Mouse (Mus musculus) heart, adult 9 months (tissue): ENCODE data around the gene Actg1.

ENCODE experiments used
- DNase-seq, 2 experiments: peaks; one replicate each; pipeline ENCODE4 v3.0.0; 2022; ENCODE audit warnings: low spot score in 2 of 2

Actg1 gene

DNA sequence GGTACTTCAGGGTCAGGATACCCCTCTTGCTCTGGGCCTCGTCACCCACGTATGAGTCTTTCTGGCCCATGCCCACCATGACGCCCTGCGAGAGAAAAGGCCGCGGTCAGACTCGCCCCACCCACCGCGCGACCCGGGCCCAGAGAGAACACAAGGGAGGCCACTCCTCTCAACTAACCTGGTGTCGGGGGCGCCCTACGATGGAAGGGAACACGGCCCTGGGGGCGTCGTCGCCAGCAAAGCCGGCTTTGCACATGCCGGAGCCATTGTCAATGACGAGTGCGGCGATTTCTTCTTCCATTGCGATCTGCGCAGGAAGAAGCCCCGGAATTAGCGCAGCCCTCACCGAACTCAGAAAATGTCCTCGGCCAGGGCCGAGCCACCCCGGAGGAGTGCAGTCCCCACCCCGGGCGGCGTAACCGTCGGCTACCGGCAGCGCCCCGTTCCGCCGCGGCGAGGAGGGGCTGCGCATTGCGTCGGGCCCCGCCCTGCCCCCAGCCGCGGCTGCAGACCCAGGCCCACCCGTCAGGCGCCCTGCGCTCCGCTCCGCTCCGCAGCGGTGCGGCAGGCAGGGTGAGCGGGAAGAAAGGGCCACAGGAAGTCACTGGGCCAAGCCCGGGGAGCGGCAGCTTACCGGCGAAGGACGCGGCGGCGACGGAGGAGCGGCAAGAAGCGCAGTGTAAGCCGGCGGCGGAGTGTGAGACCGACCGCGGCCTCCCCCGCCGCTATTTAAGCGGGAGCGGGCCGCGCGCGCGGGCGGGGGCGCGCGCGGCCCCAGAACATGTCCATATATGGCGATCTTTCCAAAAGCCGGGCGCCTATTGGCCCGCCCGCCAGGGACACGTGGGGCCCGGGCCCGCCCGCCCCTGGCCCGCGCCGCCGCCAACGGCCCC lies at the start of gene Actg1:
Gene Actg1 (minus strand): TSS at position 752 of the 893 bp plus-strand sequence.
- DNase-seq = peak in 1 of 2 experiments; percentile 92

DNA sequence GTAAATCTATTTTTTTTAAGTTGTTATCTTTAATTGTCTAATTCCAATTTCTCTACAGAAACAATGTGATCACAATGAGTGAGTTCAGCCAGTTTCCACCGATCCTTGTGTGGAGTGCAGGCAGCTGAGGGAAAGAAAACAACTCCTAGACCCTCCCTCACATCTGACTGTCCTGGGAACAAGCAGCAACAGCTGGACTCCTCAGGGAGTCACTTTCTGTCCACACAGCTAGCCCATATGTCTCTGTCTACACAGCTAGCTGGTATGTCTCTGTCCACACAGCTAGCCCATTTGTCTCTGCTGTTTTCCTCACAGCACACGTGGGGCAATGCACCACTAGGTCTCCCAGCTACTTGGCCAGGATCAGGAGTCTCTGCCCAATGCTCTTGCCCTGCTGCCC lies 49.3 kb upstream of the Actg1 start:
- DNase-seq = no peak

DNA sequence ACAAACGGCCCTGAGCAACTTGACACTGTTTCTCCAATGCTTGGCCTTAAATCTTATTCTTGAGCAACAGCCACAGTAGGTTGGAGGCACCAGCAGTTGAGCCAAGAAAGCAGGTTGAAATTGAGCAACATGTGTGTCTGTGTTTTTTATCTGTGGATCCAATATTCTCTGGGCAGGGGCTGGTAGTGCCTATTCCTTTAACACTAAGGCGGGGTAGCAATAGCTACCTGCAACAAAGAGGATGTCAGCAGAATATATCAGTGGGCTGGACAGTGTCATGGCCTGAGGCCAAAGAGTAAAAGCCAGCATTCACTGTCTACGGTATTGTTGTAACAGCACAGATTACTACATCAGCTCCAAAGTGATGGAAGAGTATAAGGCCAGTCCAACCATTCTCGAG lies 47.3 kb upstream of the Actg1 start:
- DNase-seq = no peak

DNA sequence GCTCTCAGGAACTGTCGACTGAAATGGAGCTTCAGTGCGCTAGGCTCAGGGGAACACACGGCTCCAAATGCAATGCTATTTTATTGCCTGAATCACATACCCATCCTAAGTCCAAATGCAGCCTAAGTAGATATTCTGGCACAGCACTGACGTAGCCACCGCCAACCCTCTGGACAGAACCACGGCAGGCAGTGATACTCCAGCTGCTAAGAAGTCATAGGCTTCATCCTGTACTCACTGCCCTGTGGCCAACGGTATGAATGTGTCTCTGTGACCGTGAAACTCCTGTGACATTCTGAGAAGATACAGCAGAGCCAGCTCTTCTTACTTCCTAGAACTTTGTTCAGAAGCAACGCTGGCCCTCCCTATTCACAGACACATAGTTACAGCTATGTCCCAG lies 40.2 kb upstream of the Actg1 start:
- no peak for DNase-seq

DNA sequence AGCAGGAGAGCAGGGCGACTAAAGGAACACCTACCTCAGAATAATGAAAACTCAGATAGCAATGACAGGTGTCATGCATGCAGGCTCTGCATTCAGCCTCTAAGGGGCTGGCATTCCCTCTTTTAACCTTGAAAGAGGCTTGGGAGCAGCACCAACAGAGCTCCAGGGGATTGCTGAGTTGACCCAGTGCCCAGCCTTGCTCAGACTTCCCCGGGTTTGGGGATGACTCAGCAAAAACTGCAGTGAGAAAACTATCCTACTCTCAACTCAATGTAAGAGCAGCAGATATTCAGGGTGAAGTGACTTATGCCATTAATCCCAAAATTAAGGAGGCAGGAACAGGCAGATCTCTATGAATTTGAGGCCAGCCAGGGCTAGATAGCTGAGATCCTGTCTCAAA lies 38.8 kb upstream of the Actg1 start:
- DNase-seq = no peak

DNA sequence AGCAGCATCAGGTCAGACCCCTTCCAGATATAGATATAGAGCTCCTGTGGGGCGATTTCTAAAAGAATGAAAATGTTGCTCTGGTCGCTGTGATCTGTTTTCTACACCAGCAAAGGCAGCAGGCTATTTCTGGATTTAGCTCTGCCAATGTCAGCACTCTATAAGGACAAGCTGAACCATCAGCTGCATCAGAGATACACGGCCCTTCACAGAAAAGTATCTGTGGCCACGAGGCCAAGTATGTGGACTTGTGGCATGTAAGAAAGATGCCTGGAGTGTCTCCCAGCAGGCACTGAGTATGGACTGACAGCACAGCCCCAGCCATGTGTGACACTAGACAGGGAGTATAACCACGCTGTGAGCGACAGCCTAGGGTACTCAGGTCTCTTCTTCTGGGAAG lies 38.3 kb upstream of the Actg1 start:
- peak in 1 of 2 experiments; percentile 56 for DNase-seq

DNA sequence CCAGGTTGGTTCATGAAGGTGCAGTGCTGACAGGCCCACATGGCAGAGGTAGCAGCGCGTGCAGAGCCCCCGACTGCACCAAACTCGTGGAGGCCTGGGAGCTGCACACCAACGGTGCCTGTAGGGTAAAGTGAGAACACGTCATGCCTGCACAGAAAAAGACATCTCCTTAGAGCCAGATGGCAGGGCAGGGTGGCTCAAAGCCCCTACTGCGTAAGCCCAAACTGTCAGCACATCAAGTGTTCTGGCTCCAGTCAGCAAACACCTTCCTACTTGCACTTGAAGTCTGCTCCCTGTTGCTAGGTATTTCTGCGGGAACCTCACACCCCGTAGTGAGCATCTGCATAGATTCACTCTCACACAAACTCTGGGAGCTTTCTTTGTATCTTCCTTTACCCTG lies 34.2 kb upstream of the Actg1 start:
- peak; percentile 51 to 58 for DNase-seq

DNA sequence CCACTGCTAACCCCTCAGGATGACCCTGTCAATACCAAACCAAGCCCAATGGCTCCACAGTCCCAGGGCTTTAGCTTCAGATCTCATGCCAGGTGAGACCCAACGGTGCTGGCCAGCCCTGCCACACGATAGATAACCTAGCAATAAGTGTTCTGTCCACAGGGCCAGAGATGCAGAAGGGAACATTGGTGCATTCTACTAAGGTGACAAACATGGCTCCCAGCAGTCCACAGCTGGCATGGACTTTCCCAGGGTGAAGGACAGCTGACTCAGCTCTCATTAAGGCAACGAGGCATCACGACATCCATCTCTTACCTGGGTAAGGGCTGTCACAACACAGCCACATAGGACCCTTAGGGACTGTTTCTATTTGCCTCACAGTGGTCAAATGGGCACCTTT lies 32.8 kb upstream of the Actg1 start:
- DNase-seq = no peak

DNA sequence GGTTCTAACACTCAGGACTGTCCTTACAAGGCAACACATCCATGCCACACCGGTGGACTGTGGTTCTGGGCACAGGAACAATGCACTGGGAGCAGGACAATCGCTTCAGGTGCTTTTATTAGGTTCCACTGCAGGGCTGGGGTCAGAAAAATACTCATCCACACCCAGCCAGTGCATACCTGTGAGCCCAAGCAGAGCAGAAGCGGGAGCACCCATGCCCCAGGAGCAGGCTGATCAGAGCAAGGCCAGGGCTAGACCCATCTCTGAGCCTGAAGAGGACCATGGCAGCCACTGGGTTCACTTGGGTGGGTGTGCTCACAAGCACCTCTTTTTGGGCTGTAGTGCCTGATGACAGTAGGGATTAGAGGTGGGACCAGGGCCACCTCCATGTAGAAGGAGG lies 31.9 kb upstream of the Actg1 start:
- DNase-seq = no peak

DNA sequence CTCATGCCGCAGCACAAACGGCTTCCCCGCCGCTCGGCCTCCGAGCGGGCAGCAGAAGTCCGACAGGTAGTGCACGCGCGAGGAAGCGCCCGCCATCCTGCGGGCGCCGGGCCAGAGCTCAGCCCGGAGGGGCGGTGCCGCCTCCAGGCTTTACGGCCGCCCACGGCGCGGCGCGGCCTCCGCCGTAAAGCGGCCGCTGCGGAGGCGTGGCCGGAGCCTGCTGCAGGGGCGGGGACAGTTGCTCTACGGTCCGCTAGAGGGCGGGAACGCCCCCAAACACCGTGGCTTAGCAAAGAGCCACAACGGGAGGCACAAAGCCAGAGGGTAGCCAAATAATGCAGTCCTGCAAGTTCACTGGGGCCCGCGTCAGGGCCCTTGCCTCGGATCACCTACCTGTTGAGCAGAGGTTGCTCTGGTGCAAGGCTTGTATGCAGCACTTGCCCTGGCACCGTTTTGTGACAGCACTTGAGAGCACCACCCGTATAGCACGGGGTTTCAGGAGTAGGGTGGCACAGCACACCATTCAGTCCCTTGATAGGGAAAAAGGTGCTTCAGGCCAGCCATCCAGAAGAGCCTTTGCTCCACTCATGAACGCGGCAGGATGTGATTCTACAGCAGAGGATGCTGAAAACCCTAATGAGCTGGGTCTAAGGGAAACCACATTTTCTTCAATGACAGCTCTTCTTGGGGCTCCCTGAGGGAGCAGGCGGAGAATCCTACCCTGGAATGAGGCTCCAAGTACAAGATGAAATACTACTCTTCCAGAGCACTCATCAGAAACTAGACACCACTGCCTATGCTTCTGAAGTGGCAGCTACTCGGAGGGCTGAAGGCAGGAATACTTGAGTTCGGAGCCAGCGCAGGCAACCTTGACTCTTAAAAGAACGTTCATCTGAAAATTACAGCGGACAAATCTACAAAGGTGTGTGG lies 30.5 kb upstream of the Actg1 start, which contains the start of gene Faap100:
Gene Faap100 (minus strand): TSS at position 154 of the 930 bp plus-strand sequence.
- peak; percentile 90 to 93 for DNase-seq

DNA sequence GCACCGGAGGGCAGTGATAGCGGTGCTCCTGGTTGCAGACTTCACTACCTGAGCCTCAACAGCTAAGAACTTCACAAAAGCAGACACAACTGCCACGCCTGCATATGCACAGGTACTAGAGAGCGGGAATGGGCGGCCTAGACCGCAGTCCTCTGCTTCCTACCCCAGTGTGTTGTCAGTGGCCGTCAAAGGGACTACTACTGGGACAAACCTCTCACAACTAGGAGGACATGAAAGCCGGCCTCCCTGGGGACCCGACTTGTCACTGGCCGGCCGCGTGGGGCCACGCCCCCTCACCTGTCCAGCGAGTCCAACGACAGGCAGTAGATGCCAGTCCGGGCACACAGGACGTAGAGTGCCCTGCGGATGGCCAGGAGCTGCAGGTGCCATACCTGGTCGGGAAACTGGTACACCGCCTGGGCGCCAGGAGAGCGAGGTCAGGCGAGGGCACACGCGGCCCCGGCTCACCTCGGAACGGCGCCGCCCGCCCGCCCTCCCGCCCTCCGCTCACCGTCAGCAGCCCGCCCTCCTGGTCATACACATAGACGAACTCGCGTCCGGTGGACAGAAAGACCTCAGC lies 29.8 kb upstream of the Actg1 start:
- DNase-seq = no peak

DNA sequence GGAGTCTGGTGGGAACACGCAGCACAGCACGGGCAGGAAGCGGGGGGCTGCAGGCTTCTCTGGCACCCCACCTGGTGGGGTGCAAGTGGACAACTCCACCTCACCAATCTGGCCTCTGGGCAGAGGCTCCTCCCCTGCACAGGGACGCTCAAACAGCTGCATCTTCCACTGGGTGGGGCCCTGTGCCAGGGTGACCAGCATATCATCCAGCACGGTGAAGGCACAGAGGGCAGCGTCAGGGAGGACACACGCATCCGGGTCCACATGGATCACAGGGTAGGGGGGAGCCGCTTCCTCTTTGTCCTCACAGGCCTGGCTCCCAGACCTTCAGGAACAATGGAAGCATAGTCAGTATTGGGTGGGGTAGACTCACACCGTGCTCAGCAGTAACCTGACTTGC lies 29.0 kb upstream of the Actg1 start:
- DNase-seq = no peak

DNA sequence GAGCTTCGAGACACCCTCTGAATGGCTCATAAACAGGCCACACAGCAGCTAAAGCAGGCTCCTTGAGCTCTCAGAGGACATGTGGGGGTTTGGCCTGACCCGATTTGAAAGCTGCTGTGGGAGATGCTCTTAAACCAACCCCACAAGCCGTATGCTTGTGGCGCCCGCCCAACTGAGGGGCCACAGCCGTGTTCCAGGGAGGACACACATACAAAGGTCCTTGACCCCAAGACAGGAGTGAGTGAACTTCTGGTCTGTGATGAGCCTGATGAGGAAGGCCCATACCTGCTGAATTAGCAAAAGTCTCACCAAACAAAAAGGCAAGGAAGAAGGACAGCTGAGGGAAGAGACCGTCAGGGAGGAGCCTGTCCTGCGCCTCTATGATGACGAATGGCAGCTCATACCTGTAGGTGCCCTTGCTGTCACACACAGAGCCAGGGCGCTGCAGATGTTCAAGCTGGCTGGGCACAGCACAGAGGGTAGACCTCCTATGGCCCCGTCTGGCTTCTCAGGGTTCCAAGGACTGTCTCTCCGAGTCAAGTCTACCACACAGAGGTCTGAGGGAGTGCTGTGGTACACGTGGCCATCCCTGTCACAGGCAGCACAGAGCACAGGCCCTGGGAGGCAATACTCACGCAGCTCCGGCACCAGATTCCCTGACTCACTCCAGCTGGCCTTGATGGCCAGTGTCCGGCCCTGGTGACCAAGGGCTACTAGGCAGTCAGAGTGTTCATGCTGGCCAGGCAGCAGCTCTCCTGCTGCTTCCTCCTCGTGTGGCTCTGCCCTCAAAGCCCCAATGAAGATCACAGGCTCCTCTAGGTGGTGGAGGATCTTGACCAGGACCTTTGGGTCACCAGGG lies 28.2 kb upstream of the Actg1 start:
- DNase-seq = no peak

DNA sequence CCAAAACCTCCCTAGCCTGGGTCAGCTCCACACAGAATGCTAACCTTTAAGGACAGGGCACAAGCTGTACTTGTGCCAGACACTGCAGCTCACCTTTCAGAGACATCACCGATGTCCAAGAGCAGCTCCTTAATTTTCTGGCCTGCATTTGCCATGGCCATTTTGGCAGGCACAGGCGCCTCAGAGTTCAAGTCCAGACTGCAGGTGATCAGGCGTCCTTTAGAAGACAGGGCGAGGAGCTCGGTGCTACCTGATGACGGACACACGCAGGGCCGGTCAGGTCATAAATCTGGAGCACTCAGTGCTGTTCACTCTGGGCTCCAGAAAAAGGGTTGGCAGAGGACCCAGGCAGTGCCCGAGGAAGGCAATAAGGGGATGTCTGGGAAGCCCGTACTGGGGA lies 27.0 kb upstream of the Actg1 start:
- no peak for DNase-seq

DNA sequence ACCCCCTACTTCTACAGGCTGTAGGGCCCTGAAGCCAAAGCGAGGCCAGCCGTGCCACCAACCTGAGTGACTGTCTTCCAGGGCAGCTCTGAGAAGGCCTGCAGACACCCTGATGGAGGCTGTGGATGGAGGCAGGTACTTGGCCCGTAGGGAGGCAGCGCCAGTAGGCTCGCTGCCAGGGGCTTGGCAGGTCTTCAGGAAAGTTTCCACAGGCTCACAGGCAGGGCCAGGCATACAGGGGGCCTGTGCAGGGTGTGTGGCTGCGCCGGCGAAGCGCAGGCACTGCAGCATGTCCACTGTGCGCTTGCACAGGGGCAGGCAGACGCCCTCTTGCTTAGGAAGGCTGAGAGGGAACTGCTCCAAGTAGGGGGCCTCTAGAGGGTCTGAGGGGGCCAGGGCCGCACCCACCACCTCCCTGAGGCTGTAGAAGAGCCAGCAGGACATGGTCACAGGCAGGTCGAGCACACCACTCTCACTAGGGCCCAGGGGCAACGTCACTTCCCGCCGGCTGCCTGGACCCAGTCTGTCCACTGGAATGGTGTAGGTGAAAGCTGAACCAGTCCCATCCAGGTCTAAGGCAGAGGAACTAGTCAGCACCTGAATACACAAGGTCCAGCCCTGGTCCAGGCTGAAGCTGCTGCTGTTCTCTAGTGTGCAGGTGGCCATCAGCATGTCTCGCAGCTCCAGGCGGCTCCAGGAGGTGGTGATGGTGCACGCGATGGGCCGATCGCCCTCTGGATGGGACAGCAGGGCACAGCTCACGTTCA lies 25.7 kb upstream of the Actg1 start:
- DNase-seq = peak in 1 of 2 experiments; percentile 77

DNA sequence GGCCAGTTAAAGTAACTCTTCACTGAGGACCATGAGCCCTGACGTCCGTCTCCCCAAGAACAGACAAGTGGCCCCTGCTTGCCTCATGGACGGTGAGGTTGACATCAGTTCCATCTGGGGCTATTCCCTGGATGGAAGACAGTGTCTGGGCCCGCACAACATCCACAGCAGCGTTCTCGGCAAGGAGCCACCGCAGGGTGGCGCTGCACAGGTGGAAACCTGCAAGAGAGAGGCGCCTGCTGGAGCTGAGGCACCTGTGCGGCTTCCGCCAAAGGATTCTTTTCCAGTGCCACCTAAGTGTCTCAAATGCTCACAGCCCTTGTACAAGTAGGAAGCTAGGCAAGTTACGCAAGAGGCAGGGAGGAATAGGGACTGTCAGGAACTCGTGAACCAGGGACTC lies 24.7 kb upstream of the Actg1 start:
- no peak for DNase-seq

DNA sequence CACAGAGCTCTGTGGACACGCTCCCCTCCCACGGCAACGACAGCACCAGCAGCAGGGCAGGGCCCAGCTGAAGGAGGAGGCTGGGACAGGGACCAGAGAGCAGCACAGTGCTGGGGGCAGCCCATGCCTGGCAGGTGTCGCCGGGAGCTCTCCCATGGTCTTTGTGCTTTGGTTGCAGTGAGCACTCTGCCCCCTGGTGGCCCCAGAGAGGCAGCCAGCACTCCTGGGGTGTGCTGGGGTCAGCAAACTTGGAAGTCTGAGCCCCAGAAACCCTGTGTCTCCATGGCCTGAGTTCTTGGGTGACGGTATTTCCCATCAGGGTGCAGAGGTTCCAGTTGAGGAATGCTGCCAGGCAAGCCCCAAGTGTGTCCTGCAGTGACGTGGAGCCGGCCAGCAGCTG lies 21.3 kb upstream of the Actg1 start:
- peak in 1 of 2 experiments; percentile 58 for DNase-seq

DNA sequence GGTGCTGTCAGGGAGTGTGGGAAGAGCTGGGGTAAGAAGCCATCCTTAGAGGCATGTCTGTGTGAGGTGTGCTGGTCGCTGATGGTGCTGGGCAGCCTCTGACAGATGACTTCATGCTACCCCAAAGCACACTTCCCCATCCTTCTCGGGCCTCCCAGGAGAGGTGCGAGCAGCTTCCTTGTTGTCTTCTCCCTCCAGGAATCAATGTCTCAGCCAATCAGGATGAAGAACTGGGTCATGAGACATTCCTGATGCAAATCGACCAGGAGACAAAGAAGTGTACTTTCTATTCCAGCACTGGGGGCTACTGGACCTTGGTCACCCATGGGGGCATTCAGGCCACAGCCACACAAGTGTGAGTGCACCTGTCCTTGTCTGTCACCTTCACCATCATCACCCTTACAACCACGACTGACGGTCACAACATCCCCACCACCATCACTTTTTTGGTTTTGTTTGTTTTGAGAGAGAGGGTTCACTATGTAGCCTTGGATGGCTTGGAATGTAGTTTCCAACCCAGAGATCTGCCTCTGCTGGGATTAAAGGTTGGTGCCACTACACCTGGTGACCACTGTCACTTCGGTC lies 18.2 kb upstream of the Actg1 start:
- DNase-seq = no peak

DNA sequence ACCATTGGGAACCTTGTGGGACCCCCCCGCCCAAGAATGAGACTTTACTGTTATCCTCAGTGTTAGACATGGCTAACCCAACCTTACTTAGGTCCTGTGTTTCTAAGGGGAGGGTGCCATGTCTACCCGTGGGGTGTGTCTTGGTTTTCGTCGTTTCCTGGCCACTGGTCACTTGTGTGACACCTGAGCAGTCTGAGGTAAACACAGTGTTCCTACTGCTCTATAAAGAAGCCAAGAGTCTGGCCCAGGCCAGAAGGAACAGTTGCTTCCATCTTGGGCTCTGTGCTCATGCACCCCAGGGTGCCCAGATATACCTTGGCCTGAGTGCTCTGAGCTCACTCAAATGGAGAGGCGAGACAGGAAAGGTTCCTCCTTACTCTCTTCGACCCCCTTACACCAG lies 14.5 kb upstream of the Actg1 start:
- no peak for DNase-seq

DNA sequence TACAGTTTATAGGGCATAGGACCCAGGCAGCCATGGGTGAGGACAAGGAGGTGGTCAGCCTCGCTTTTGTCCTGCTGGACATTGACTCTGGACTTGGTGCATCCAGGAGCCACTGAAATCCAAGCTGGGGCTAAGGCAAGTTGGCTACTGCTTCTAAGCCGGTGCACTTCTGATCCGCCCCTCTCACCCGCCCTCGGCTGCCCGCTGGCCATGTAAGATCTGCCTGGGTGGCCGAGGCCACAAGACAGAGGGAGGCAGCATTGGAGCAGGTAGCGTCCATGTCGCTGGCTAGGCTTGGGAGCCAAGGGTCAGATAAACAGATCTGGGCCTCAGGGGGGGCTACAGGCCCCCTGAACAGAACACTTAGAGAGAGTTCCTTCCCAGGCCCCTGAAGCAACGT lies 13.0 kb upstream of the Actg1 start, which contains the start of gene Fscn2:
Gene Fscn2 (plus strand): TSS at position 240 of the 400 bp plus-strand sequence.
- DNase-seq = no peak
